Comparison of ENCODE assay signal across 26 mouse cellular contexts in the genomic region with DNA sequence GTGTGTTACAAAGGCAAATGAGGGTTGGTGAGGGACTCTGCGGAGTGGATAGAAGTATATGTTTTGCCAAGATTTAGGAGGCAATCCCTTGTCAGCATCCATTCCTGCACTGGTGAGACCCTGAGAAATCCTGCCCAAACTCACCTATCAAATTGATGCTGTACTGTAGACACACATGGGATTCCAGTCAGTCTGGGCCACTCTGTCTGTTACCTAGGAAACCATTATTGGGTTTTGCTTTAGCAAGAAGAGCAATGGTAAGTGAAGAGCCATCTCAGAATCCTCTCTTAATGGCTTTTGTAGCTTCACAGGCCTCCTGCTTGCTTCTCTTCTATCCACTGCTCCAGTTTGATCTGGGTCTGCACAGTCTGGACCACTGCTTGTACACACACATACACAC.
DNase-seq lines count a peak whose midpoint lies in the region; ATAC-seq and TF ChIP-seq lines count a peak whose summit lies in the region.
"Had no signal": no experiment of that assay in that cellular context is flagged by ENCODE, and none has a peak within 500 bp of the region (broad histone marks: within the 10 kb centered on the region; RNA-seq: fewer than 3 reads in every experiment).

No protein-coding gene starts in this region.

- H3K27ac ChIP-seq in hindbrain, embryonic 14.5 days: peak overlapping the region; percentile 53
- H3K27ac ChIP-seq in hindbrain, postnatal 0 days: no peak overlapping the region
- H3K27ac ChIP-seq in hindbrain, embryonic 15.5 days (replicated peaks): peak overlapping the region; percentile 55
- peak overlapping the region; percentile 35; the same call in 1 of the 2 replicates for H3K27ac ChIP-seq in midbrain, embryonic 12.5 days (replicated peaks)
- H3K27ac ChIP-seq in midbrain, postnatal 0 days (ENCODE audit: low read depth, low read length): 0 out of 2 replicates have a peak overlapping the region, but pooled peaks have one; percentile 20
- H3K27ac ChIP-seq: forebrain, embryonic 12.5 days; kidney, postnatal 0 days; limb, embryonic 13.5 days; liver, embryonic 12.5 days; stomach, embryonic 15.5 days had no signal

- DNase-seq in hindbrain, embryonic 14.5 days (ENCODE audit: low spot score): no peak
- DNase-seq in hindbrain, postnatal 0 days (ENCODE audit: low spot score): no peak
- no peak for DNase-seq in midbrain, postnatal 0 days (ENCODE audit: low spot score)
- DNase-seq in thymus, postnatal 0 days (ENCODE audit: low spot score): no peak
- DNase-seq in adrenal gland, postnatal 14 days: no peak
- DNase-seq: adrenal gland, postnatal 25 days; cerebellum, adult 18-20 months; cerebellum, postnatal 10 days; gastrocnemius, postnatal 25 days; heart, adult 18-20 months; heart, postnatal 36 days; kidney, adult 18-20 months; kidney, postnatal 4 days; liver, postnatal 0 days; lung, postnatal 36 days; right cerebral cortex, postnatal 25 days; thymus, adult 18-20 months; thymus, postnatal 36 days had no signal

- no peaks in the 10 kb centered on the region for H3K36me3 ChIP-seq in hindbrain, embryonic 14.5 days (replicated peaks; ENCODE audit: control insufficient read depth, insufficient read depth)
- H3K36me3 ChIP-seq in hindbrain, postnatal 0 days (ENCODE audit: insufficient read depth, low read length): no peaks in the 10 kb centered on the region
- no peaks in the 10 kb centered on the region for H3K36me3 ChIP-seq in hindbrain, embryonic 15.5 days
- H3K36me3 ChIP-seq in midbrain, embryonic 12.5 days: no peaks in the 10 kb centered on the region
- H3K36me3 ChIP-seq in midbrain, postnatal 0 days (ENCODE audit: insufficient read depth, low read length): no peaks in the 10 kb centered on the region
- H3K36me3 ChIP-seq: forebrain, embryonic 12.5 days; limb, embryonic 13.5 days; liver, embryonic 12.5 days; stomach, embryonic 15.5 days had no signal

- H3K4me1 ChIP-seq in hindbrain, embryonic 14.5 days (replicated peaks; ENCODE audit: control insufficient read depth, insufficient read depth, low read length): peaks cover 6% of the 10 kb centered on the region; the same call in 1 of the 2 replicates
- no peaks in the 10 kb centered on the region; the same call in 1 of the 2 replicates for H3K4me1 ChIP-seq in hindbrain, postnatal 0 days (ENCODE audit: insufficient read depth, low read length)
- peaks cover 5% of the 10 kb centered on the region; the same call in 1 of the 2 replicates for H3K4me1 ChIP-seq in hindbrain, embryonic 15.5 days (replicated peaks)
- H3K4me1 ChIP-seq in midbrain, embryonic 12.5 days: peaks cover 3% of the 10 kb centered on the region; the same call in 1 of the 2 replicates
- peaks cover 3% of the 10 kb centered on the region; the same call in 1 of the 2 replicates for H3K4me1 ChIP-seq in midbrain, postnatal 0 days (ENCODE audit: insufficient read depth, low read length)
- H3K4me1 ChIP-seq: forebrain, embryonic 12.5 days; limb, embryonic 13.5 days; stomach, embryonic 15.5 days had no signal

- no peak overlapping the region for H3K4me3 ChIP-seq in hindbrain, embryonic 14.5 days (replicated peaks; ENCODE audit: low read length)
- H3K4me3 ChIP-seq in hindbrain, postnatal 0 days (ENCODE audit: low read length): no peak overlapping the region
- H3K4me3 ChIP-seq in hindbrain, embryonic 15.5 days: no peak overlapping the region
- H3K4me3 ChIP-seq in midbrain, embryonic 12.5 days: no peak overlapping the region
- no peak overlapping the region for H3K4me3 ChIP-seq in midbrain, postnatal 0 days (ENCODE audit: low read depth, low read length)
- H3K4me3 ChIP-seq: forebrain, embryonic 12.5 days; limb, embryonic 13.5 days; liver, embryonic 12.5 days; stomach, embryonic 15.5 days had no signal

- H3K9ac ChIP-seq in hindbrain, embryonic 14.5 days: no peak overlapping the region
- H3K9ac ChIP-seq in hindbrain, postnatal 0 days (replicated peaks; ENCODE audit: low read length): no peak overlapping the region
- no peak overlapping the region for H3K9ac ChIP-seq in hindbrain, embryonic 15.5 days
- no peak overlapping the region for H3K9ac ChIP-seq in midbrain, embryonic 12.5 days (replicated peaks)
- no peak overlapping the region for H3K9ac ChIP-seq in midbrain, postnatal 0 days (replicated peaks; ENCODE audit: low read length, poor library complexity, severe bottlenecking)
- H3K9ac ChIP-seq: forebrain, embryonic 12.5 days; limb, embryonic 13.5 days; liver, embryonic 12.5 days; liver, postnatal 0 days; stomach, embryonic 15.5 days had no signal

- 92% methylated on average over 1 of the region's 1 CpGs for WGBS in hindbrain, embryonic 14.5 days
- WGBS in hindbrain, postnatal 0 days: 89% methylated on average over 1 of the region's 1 CpGs
- WGBS in hindbrain, embryonic 15.5 days: 80% methylated on average over 1 of the region's 1 CpGs
- 88% methylated on average over 1 of the region's 1 CpGs for WGBS in midbrain, embryonic 12.5 days
- WGBS in midbrain, postnatal 0 days: 92% methylated on average over 1 of the region's 1 CpGs

- no peak for ATAC-seq in hindbrain, embryonic 14.5 days (ENCODE audit: low FRiP score)
- no peak for ATAC-seq in hindbrain, postnatal 0 days
- no peak for ATAC-seq in hindbrain, embryonic 15.5 days (ENCODE audit: low FRiP score, low read depth)
- ATAC-seq in midbrain, embryonic 12.5 days (ENCODE audit: low FRiP score, low read depth): no peak
- ATAC-seq in midbrain, postnatal 0 days (ENCODE audit: low FRiP score): no peak
- ATAC-seq: liver, embryonic 12.5 days; liver, postnatal 0 days had no signal

- H3K27me3 ChIP-seq in hindbrain, embryonic 14.5 days (ENCODE audit: control insufficient read depth, insufficient read depth, low read length): no peaks in the 10 kb centered on the region
- H3K27me3 ChIP-seq in hindbrain, postnatal 0 days (ENCODE audit: insufficient read depth, low read length): no peaks in the 10 kb centered on the region
- H3K27me3 ChIP-seq in hindbrain, embryonic 15.5 days: no peaks in the 10 kb centered on the region
- H3K27me3 ChIP-seq in midbrain, embryonic 12.5 days: no peaks in the 10 kb centered on the region
- H3K27me3 ChIP-seq in midbrain, postnatal 0 days (ENCODE audit: insufficient read depth, low read length): no peaks in the 10 kb centered on the region
- H3K27me3 ChIP-seq: forebrain, embryonic 12.5 days; limb, embryonic 13.5 days; liver, embryonic 12.5 days; stomach, embryonic 15.5 days had no signal

- no peak for TF ChIP-seq CTCF in hindbrain, postnatal 0 days (IDR thresholded peaks at IDR 0.05; ENCODE audit: low read depth)
- no peak for TF ChIP-seq CTCF in midbrain, postnatal 0 days (IDR thresholded peaks at IDR 0.05)

- H3K4me2 ChIP-seq in hindbrain, embryonic 14.5 days (replicated peaks): no peak overlapping the region
- no peak overlapping the region for H3K4me2 ChIP-seq in hindbrain, postnatal 0 days (ENCODE audit: low read depth, low read length)
- H3K4me2 ChIP-seq in hindbrain, embryonic 15.5 days: no peak overlapping the region
- no peak overlapping the region for H3K4me2 ChIP-seq in midbrain, embryonic 12.5 days (replicated peaks)
- H3K4me2 ChIP-seq in midbrain, postnatal 0 days (ENCODE audit: low read depth, low read length, poor library complexity, severe bottlenecking): no peak overlapping the region
- H3K4me2 ChIP-seq: forebrain, embryonic 12.5 days; heart, embryonic 11.5 days; limb, embryonic 13.5 days; liver, embryonic 12.5 days; stomach, embryonic 15.5 days had no signal

- H3K9me3 ChIP-seq in hindbrain, embryonic 14.5 days (ENCODE audit: control insufficient read depth, low read length): no peaks in the 10 kb centered on the region
- no peaks in the 10 kb centered on the region for H3K9me3 ChIP-seq in hindbrain, postnatal 0 days (ENCODE audit: low read length)
- H3K9me3 ChIP-seq in hindbrain, embryonic 15.5 days: no peaks in the 10 kb centered on the region
- no peaks in the 10 kb centered on the region for H3K9me3 ChIP-seq in midbrain, embryonic 12.5 days
- no peaks in the 10 kb centered on the region for H3K9me3 ChIP-seq in midbrain, postnatal 0 days (ENCODE audit: low read length)
- H3K9me3 ChIP-seq: forebrain, embryonic 12.5 days; limb, embryonic 13.5 days; liver, embryonic 12.5 days; stomach, embryonic 15.5 days had no signal
